Mouse (Mus musculus) c-Kit-negative CD71-positive TER-119-positive erythroid progenitor cells, embryonic 14.5 days (primary cell): ENCODE data around the gene Aipl1.

Experiments used
- DNase-seq: peaks from one replicate; pipeline ENCODE4 v3.0.0-alpha.2; 2013; ENCODE audit warnings: low read depth, low spot score

The Aipl1 gene

GRCm38 (mm10) chr11:72037409-72037808, at the start of gene Aipl1:
TSS of gene Aipl1 (minus strand) at chr11:72037509.
- DNase-seq: no peak

GRCm38 (mm10) chr11:72086251-72087046, 49.1 kb upstream of the Aipl1 start:
- DNase-seq: no peak

DNA sequence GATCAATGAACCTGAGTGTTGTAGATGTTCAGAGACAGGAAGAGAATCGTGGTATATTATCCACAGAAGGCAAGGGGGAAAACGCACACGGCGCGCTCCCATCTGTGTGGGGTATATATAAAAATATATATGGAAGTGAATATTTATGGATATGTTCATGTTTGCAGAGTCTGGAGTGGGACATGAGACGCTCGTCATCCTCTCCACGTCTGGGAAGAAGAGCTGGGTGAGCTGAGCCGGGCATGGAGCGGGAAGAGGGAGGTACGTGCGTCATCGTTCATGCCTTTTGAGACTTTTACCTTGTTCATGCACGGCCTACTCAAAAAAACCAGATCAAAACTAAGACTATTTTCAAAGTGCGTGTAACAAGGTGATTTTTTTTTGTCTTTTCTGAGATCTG, 47.0 kb upstream of the Aipl1 start:
- DNase-seq: no peak

DNA sequence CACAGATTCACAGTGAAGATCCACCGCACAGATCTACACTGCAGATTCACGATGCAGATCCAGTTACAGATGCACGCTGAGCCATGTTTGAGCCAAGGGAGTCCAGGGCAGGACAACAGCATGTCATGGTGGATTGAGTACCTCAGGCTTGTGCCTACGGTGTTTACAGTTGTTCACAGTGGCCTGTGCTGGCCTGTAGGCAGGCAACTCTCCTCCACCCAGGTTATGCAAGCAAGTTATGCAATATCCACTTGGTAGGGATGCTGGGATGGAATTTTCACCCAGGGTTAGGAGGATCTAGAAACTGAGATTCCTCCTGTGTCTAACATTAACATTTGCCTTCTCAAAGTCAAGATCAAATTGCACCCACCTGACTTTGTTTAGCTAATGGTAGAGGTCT, 45.3 kb upstream of the Aipl1 start:
- DNase-seq: no peak

GRCm38 (mm10) chr11:72080461-72080860, 43.2 kb upstream of the Aipl1 start:
- no peak for DNase-seq

- no peak for DNase-seq
Observed at GRCm38 (mm10) chr11:72078647-72079046, 41.3 kb upstream of the Aipl1 start.

- no peak for DNase-seq
Observed at GRCm38 (mm10) chr11:72078056-72078455, 40.7 kb upstream of the Aipl1 start.

GRCm38 (mm10) chr11:72074230-72074629, 36.9 kb upstream of the Aipl1 start:
- no peak for DNase-seq

DNA sequence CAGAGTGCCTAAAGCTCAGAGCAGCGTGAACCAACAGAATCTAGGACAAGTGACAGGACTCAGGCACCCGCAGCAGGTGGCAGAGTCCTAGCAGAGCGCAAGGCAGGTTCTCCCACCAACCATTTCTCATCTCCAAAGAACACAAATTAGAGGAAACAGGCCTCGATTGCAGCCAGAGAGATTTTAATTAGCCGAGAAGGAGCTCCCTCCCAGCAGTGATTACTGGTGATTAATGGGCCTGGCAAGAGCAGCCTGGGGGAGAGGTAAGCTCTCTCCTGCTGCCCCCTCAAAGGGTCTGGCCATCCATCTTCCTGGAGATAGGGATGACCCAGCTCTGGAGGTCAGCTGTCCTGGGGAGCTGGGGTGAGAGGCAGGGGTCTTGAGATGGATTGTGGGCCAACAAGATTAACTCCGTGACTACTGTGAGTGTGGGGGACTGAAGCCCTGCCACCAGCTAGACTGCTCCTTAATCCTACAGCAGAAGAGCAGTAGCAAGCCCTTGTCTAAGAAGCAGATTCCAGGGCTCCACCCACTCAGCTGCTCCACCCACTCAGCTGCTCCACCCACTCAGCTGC, 35.1 kb upstream of the Aipl1 start:
- no peak for DNase-seq

GRCm38 (mm10) chr11:72070733-72071132, 33.4 kb upstream of the Aipl1 start:
- DNase-seq: no peak

GRCm38 (mm10) chr11:72068026-72068425, 30.7 kb upstream of the Aipl1 start:
- DNase-seq: no peak

GRCm38 (mm10) chr11:72067326-72067725, 30.0 kb upstream of the Aipl1 start:
- DNase-seq: no peak

GRCm38 (mm10) chr11:72066330-72066729, 29.0 kb upstream of the Aipl1 start:
- DNase-seq: no peak

- no peak for DNase-seq
Observed at GRCm38 (mm10) chr11:72065103-72065502, 27.8 kb upstream of the Aipl1 start.

- DNase-seq: no peak
Observed at GRCm38 (mm10) chr11:72064414-72064813, 27.1 kb upstream of the Aipl1 start.

- DNase-seq: no peak
Observed at GRCm38 (mm10) chr11:72061093-72061620, 23.8 kb upstream of the Aipl1 start.

GRCm38 (mm10) chr11:72060416-72060815, 23.1 kb upstream of the Aipl1 start:
- DNase-seq: no peak

DNA sequence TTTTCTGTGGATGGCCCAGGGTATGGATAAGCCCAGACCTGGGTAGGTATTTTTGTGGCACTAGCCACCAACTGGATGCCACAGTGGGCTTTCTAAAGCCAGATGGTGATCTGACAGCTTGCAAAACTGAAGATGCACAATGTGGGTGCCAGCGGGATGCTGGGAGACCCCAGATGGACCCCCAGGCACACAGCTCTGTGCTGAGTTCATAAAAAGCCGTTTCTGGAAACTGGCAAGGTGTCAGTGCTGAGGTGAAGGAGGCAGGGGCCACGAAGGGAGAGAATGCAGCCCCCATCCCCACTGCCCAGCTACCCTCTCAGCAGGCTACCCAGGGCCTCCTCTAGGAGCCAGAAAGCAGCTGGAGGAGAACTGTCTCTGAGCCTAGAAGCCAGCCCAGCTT, 19.9 kb upstream of the Aipl1 start:
- no peak for DNase-seq

- no peak for DNase-seq
Observed at GRCm38 (mm10) chr11:72055176-72055575, 17.9 kb upstream of the Aipl1 start.

DNA sequence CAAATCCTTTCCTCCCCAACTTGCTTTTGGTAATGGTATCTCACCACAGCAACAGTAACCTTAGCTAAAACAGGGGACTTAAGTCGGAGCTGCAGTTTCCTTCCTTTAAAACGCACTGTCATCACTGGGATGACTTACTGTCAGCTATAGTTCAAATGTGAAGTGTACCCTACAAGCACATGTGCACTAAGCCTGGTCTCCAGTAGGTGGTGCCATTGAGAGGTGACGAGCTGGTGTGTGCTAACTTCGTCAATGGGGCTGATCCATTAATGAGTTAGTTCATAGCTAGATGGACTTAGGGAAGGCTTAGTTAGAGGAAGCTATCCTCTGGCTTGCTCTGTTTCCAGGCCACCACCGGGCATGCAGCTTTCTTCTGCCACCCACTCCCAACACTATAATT, 15.3 kb upstream of the Aipl1 start:
- DNase-seq: peak; percentile 6

GRCm38 (mm10) chr11:72052221-72052620, 14.9 kb upstream of the Aipl1 start:
- no peak for DNase-seq

GRCm38 (mm10) chr11:72050895-72051858, 13.9 kb upstream of the Aipl1 start:
- DNase-seq: no peak
